Mouse (Mus musculus) megakaryocyte-erythroid progenitor cell, adult 5-6 weeks (primary cell): ENCODE measurements around the gene Wdr13. TPM values are rescaled to one million over a fixed set of nuclear protein-coding genes. Genes with fewer than 3 reads are reported as not detected.

Source experiments
- total RNA-seq, 2 experiments: library from RNA; stranded (forward) in 1 of 2; stranded (reverse) in 1 of 2; fragments of 200-1000, 215-1000 nt in 1 of 2; fragments of >200 nt in 1 of 2; fragmentation: Nextera tagmentation in 1 of 2; gene quantifications; 2 replicates each; pipeline ENCODE4 v1.2.3; 2014 to 2017

Gene Wdr13
- total RNA-seq, 2 experiments from 2014 or later, result 14.9 to 23.0 TPM

Other genes starting within 250 kb of the Wdr13 start
- 13.2 and 19.3 TPM in 2 replicates for gene Slc35a2, start 248.9 kb downstream of the Wdr13 start, total RNA-seq (2014; fragmentation: Nextera tagmentation)
- 9.8 and 16.1 TPM in 2 replicates for gene Slc35a2, start 248.9 kb downstream of the Wdr13 start, total RNA-seq (2017)
- gene Pqbp1, start 233.6 kb downstream of the Wdr13 start, total RNA-seq (2014; fragmentation: Nextera tagmentation), result 46.8 and 81.9 TPM in 2 replicates
- 176 and 188 TPM in 2 replicates for gene Pqbp1, start 233.6 kb downstream of the Wdr13 start, total RNA-seq (2017)
- gene Timm17b, start 233.5 kb downstream of the Wdr13 start, total RNA-seq (2014; fragmentation: Nextera tagmentation), result 71.7 and 112 TPM in 2 replicates
- gene Timm17b, start 233.5 kb downstream of the Wdr13 start, total RNA-seq (2017), result 61.4 and 61.5 TPM in 2 replicates
- gene Gm10491, start 225.1 kb downstream of the Wdr13 start, total RNA-seq (2014; fragmentation: Nextera tagmentation), result not detected in 2 replicates
- gene Gm10491, start 225.1 kb downstream of the Wdr13 start, total RNA-seq (2017), result not detected in 2 replicates
- gene Gm10490, start 223.3 kb downstream of the Wdr13 start, total RNA-seq (2014; fragmentation: Nextera tagmentation), result not detected in 2 replicates
- not detected in 2 replicates for gene Gm10490, start 223.3 kb downstream of the Wdr13 start, total RNA-seq (2017)
- gene Pcsk1n, start 213.1 kb downstream of the Wdr13 start, total RNA-seq (2014; fragmentation: Nextera tagmentation), result not detected in 2 replicates
- gene Pcsk1n, start 213.1 kb downstream of the Wdr13 start, total RNA-seq (2017), result not detected in 2 replicates
- gene Eras, start 204.3 kb downstream of the Wdr13 start, total RNA-seq (2014; fragmentation: Nextera tagmentation), result not detected in 2 replicates
- gene Eras, start 204.3 kb downstream of the Wdr13 start, total RNA-seq (2017), result not detected in 2 replicates
- gene Hdac6, start 185.0 kb downstream of the Wdr13 start, total RNA-seq (2014; fragmentation: Nextera tagmentation), result 9.8 and 9.9 TPM in 2 replicates
- 9.1 and 11.8 TPM in 2 replicates for gene Hdac6, start 185.0 kb downstream of the Wdr13 start, total RNA-seq (2017)
- 187 and 213 TPM in 2 replicates for gene Gata1, start 154.8 kb downstream of the Wdr13 start, total RNA-seq (2014; fragmentation: Nextera tagmentation)
- 134 and 145 TPM in 2 replicates for gene Gata1, start 154.8 kb downstream of the Wdr13 start, total RNA-seq (2017)
- not detected in 2 replicates for gene Glod5, start 114.4 kb downstream of the Wdr13 start, total RNA-seq (2014; fragmentation: Nextera tagmentation)
- not detected in 2 replicates for gene Glod5, start 114.4 kb downstream of the Wdr13 start, total RNA-seq (2017)
- gene Suv39h1, start 58.1 kb downstream of the Wdr13 start, total RNA-seq (2014; fragmentation: Nextera tagmentation), result 79.0 and 89.2 TPM in 2 replicates
- 68.2 and 84.3 TPM in 2 replicates for gene Suv39h1, start 58.1 kb downstream of the Wdr13 start, total RNA-seq (2017)
- gene Was, start 42.4 kb downstream of the Wdr13 start, total RNA-seq (2014; fragmentation: Nextera tagmentation), result 39.5 and 46.0 TPM in 2 replicates
- 56.1 and 61.3 TPM in 2 replicates for gene Was, start 42.4 kb downstream of the Wdr13 start, total RNA-seq (2017)
- 798 and 978 TPM in 2 replicates for gene Rbm3, start 13.0 kb upstream of the Wdr13 start, total RNA-seq (2014; fragmentation: Nextera tagmentation)
- gene Rbm3, start 13.0 kb upstream of the Wdr13 start, total RNA-seq (2017), result 1,469 and 1,492 TPM in 2 replicates
- gene Tbc1d25, start 43.3 kb upstream of the Wdr13 start, total RNA-seq (2014; fragmentation: Nextera tagmentation), result 8.4 and 13.1 TPM in 2 replicates
- gene Tbc1d25, start 43.3 kb upstream of the Wdr13 start, total RNA-seq (2017), result 4.8 and 6.9 TPM in 2 replicates
- gene Ebp, start 60.6 kb upstream of the Wdr13 start, total RNA-seq (2014; fragmentation: Nextera tagmentation), result 31.3 and 44.2 TPM in 2 replicates
- gene Ebp, start 60.6 kb upstream of the Wdr13 start, total RNA-seq (2017), result 46.6 and 58.9 TPM in 2 replicates
- 2.3 TPM in 1 of 2 replicates, not detected in the other for gene Porcn, start 73.6 kb upstream of the Wdr13 start, total RNA-seq (2014; fragmentation: Nextera tagmentation)
- gene Porcn, start 73.6 kb upstream of the Wdr13 start, total RNA-seq (2017), result 1.5 TPM in 1 of 2 replicates, not detected in the other
- 51.2 and 86.0 TPM in 2 replicates for gene Ftsj1, start 119.5 kb upstream of the Wdr13 start, total RNA-seq (2014; fragmentation: Nextera tagmentation)
- gene Ftsj1, start 119.5 kb upstream of the Wdr13 start, total RNA-seq (2017), result 31.5 and 49.2 TPM in 2 replicates
- 97.9 and 114 TPM in 2 replicates for gene Slc38a5, start 138.2 kb upstream of the Wdr13 start, total RNA-seq (2014; fragmentation: Nextera tagmentation)
- 50.5 and 88.6 TPM in 2 replicates for gene Slc38a5, start 138.2 kb upstream of the Wdr13 start, total RNA-seq (2017)
- not detected in 2 replicates for gene Ssxb10, start 194.5 kb upstream of the Wdr13 start, total RNA-seq (2014; fragmentation: Nextera tagmentation)
- not detected in 2 replicates for gene Ssxb10, start 194.5 kb upstream of the Wdr13 start, total RNA-seq (2017)
- gene Ssxb9, start 234.1 kb upstream of the Wdr13 start, total RNA-seq (2014; fragmentation: Nextera tagmentation), result not detected in 2 replicates
- gene Ssxb9, start 234.1 kb upstream of the Wdr13 start, total RNA-seq (2017), result not detected in 2 replicates